Mouse (Mus musculus) kidney, postnatal 36 days (tissue): ENCODE measurements around the gene Pcsk7.

ENCODE experiments used
- DNase-seq, 2 experiments: peaks; one replicate each; pipeline ENCODE4 v3.0.0; 2021 to 2022; ENCODE audit warnings: mixed read lengths in 2 of 2

Gene Pcsk7

GRCm38 (mm10) chr9:45939794-45940193 is 33.5 kb downstream of the Pcsk7 start:
- no peak for DNase-seq

DNA sequence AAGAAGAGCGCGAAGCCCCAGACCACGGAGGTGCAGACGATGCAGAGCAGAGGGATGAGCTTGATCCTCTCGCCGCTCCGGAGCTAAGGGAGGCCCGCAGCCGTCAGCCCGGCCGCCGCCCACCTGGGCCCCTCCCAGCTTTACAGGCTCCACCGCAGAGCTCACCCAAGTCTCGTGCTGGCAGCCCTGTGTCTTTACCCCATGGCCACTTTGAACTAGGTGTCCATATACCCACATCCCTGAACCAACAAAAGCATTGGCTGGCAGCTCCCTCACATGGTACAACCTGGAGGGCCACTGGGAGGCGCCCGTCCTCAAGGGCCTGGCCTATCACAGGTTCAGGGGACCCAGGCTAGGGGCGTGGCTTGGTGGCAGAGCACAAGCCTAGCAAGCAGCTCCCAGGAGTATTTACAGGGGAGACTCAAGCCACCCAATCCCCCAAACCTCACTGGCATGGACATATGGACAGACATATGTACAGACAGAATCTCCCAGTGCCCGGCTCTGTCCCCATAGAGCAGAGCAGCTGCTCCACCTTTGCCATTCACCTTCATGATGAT is 35.1 kb downstream of the Pcsk7 start:
- peak in 1 of 2 experiments; percentile 63 for DNase-seq

- DNase-seq: no peak
Measured at GRCm38 (mm10) chr9:45942464-45942863, 36.2 kb downstream of the Pcsk7 start.

- no peak for DNase-seq
Measured at GRCm38 (mm10) chr9:45942916-45943315, 36.6 kb downstream of the Pcsk7 start.

DNA sequence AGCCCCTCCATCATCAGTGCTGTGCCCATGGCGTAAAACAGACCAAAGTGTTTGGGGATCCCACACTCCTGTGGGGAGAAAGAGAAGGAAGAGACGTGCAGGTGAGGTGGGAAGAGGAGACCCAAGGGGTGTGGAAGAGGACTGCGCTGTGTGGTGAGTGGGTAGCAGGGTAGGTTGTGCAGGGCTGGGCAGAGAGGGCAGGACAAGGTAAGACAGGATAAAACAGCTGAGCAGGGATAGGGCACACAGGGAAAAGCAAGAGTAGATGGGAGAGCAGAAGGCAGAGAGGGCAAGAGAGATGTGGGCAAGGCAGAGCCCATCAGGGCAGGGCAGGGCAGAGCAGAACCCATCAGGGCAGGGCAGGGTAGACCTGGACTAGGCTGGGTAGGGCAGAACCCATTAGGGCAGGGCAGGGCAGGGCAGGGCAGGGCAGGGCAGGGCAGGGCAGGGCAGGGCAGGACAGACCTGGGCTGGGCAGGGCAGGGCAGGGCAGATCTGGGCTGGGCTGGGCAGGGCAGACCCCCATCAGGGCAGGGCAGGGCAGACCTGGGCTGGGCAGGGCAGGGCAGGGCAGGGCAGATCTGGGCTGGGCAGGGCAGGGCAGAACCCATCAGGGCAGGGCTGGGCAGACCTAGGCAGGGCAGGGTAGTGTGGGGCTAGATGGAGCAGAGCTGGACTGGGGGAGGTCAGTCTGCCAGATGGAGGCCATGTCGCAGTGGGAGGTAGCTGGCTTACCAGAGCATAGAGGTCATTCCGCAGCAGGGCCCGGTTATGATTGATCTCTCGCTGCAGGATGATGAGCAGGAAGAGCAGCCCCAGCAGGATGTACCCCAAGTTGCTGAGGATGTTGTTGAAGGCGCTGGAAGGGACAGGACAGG is 37.6 kb downstream of the Pcsk7 start:
- DNase-seq: no peak

DNA sequence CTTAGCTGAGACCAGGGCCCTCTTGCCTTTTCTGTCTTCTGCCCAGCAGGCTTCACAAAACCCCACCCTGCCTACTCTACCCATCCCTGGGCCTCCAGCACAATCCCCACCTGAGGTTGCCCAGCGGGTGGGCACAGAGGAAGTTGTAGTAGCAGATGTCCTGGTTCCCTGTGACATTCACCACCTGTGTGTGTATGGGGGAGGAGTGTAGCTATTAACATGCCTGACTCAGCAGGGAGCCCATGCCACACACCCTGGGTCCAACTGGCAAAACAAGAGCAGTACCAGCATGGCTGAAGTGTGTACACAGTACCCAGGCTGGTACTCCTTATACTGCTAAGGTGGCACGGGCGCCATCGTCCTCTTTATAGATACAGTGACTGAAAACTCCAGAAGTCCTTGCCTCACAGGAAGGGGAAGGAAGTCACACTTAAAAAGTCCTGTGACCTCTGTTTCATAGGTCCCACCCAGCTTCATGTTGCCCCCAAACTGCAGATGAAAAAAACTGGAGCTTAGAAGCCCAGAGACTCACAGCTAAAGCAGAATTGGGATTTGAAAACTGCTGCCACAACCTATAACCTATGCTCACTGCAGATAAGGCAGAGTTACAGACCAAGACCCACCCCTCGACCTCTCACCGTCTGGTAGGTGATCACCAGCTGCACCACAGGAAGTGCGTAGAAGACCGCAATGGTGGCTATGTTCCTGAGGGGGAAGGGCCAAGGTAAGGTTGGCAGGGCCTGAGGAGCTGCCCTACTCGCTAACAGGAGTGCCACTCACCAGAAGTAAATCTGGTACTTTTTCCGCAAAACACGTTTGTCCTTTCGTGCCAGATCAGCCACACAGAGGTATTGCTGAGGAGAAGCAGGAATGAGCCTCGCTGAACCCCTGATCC is 38.5 kb downstream of the Pcsk7 start:
- DNase-seq: no peak

DNA sequence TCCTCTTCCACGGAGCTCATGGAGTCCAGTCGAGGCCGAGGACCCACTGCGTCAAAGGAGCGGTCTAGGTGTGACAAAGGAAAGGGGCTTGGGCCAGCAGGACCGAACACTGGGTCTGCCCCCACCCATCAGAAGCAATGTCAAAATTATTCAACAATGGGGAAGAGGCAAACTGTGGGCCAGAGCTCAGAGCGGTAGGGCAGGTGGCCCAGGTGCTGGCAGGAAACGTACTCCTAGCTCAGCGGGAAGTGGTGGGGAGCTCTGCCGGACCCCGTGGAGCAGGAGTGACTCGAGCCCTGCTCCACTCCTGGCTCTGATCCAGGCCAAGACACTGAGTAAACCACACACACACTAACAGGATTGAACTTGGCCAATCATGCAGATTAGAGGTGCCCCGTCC is 39.4 kb downstream of the Pcsk7 start:
- DNase-seq: no peak

- no peak for DNase-seq
Measured at GRCm38 (mm10) chr9:45946182-45946871, 40.0 kb downstream of the Pcsk7 start.

DNA sequence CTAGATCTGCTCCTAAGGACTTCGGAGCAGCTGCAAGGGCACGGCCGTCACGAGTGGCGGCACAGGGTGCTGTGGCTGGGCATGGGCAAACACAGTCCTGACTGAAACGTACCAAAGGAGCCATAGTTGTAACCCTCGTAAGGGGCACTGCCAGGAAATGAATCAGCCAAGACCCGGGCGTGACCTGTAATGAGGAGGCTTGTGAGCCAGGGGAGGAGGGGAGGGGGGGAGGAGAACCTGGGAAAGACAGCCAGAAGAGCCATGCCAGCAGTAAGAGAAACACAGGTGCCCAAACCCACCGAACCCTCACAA is 40.5 kb downstream of the Pcsk7 start:
- DNase-seq: no peak

- DNase-seq: no peak
Measured at GRCm38 (mm10) chr9:45952057-45952456, 45.8 kb downstream of the Pcsk7 start.

DNA sequence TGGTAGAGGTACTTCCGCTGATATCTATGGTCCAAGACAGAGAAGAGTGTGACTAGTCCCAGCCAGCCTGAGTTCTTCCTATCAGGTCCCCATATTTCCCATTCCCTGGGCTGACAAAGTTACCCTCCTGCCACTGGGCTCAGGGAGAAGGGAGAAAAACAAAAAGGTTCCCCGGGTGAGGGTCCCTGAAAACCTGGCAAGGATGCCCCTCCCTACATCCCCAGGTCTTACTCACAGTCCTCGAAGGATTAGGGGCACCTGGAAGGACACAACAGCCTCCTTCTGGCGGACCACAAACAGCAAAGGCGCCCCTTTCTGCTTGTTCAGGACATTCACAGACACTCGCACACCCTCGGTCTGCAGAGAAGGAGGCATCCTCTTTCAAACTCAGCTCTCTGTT is 46.6 kb downstream of the Pcsk7 start:
- DNase-seq: no peak

- DNase-seq: peak; percentile 26
Measured at GRCm38 (mm10) chr9:45953511-45954293, 47.4 kb downstream of the Pcsk7 start.

- DNase-seq: peak; percentile 73
Measured at GRCm38 (mm10) chr9:45954294-45955106, 48.2 kb downstream of the Pcsk7 start.

DNA sequence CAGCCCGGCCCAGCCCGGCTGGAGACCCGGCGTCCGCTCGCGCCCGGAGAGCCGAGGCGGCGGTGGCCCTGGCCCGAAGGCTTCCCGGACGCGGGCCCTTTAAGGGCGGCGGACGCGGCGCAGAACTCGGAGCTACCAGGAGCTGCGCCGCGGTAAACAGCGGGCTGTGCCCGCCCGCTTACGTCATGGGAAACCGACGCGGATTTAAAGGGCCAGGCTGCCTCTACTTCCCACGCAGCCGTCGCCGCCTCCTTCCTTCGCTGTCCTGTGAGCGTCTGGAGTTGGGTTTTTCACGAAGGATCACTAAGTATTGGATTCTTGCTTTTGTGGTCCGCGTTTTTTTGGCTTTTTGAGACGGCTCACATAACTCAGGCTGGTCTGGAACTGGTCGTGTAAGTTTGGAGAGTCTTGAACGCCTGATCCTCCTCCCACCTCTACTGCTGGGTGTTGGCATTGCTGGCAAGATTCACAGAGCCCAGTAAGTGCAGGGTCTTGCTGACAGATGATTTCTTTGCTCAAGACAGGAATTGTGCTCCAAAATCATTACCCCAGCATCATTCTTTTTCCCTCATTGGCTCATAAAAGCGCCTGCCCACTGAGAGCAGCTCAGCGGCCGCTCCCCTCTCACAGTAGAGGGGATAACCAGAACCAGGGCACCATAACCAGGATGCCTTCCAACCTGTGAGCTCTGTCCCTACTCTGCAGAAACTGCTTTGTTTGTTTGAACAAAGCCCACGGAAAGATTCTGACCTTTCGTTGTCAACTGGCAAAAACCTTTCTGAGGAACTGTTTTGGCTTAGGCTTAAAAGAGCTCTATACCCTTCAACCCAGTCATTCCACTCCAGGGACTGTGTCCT is 49.0 kb downstream of the Pcsk7 start, which contains the start of gene Sidt2:
TSS of gene Sidt2 (minus strand) at position 152 of the 857 bp plus-strand sequence.
- DNase-seq: peak; percentile 93 to 95

DNA sequence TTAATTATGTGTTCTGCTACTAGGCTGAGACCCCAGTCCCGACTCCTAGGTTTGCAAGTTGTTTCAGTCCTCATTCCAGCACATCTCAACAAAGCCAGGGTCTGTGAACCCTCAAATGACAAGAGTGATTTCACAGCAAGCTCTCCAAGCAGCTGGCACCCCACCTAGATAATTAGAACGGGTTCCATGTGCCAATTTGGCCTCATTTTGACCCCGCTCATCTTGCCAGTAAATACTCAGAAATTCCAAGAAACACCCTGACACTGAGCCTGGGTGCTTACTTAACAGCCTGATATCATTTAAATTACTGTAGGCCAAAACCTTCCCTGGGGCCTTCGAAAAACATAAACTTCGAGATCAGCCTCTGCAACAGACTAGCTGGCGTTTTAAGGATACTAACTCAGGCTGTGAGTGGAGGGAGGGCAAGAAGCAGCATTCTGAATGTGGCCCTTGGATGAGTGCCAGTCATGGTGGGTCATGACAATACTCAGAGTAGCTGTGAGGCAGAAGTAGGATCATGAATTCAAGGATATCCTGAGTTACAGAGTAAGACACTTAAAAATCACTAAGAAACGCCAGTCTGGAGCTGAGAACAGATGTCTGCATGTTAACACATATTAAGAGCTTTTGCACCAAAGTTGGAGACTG is 51.9 kb downstream of the Pcsk7 start:
- DNase-seq: peak in 1 of 2 experiments; percentile 18

- no peak for DNase-seq
Measured at GRCm38 (mm10) chr9:45958851-45959250, 52.6 kb downstream of the Pcsk7 start.

DNA sequence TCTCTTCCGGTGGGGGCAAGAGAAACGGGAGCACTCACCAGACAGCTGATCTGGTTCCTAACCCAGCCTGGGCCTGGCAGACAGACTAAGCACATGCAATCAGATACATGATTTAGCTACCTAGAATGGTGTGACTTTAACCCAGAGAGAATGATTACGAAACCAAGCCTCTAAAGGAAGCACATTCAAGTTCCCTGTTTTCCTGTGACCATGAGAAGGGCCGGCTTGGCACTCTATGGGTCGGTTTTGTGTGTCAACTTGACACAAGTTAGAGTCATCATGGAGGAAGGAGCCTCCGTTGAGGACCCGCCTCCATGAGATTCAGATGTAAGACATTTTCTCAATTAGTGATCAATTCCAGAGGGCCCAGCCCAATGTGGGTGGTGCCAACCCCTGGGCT is 53.4 kb downstream of the Pcsk7 start:
- no peak for DNase-seq

DNA sequence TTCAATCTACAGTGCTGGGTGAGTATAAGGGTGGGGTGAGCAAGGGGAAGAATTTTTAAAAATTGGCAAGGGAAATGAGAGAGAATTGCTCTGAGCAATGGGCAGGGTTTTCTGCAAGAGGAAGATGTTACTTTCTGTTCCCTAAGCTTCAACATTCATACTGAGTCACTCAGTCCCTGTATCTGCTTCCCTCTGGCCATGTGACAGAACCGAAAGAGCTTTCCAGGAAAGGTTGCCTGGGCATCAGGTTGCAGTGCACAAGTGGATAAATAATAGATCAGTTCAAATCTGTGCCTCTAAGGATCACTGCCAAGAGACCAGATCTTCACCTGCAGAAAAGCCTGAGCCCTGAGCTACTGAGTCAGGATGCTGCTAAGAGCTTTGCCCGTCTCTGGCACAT is 55.6 kb downstream of the Pcsk7 start:
- no peak for DNase-seq

DNA sequence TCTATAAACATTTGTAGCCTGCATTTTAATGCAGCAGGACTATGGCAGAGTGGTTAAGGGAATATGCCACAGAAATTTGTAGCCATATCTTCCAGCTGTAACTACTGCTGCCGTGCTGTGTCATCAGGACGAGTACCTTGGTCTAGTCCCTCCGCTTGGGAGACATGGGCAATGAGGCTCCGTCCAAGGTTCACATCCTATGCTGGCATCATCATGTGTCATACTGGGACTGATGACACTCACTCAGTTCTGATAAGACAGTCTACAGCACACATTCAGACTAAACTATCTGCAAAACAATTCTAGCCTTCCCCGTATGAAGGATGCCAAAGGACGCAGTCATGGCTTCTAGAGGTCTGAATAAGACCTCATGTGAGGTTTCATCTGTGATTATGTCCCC is 57.3 kb downstream of the Pcsk7 start:
- DNase-seq: no peak

GRCm38 (mm10) chr9:45976884-45977283 is 70.6 kb downstream of the Pcsk7 start:
- DNase-seq: peak; percentile 27 to 34
